Mouse (Mus musculus) heart, embryonic 14.5 days (tissue): Measurements from ENCODE around the gene Tmcc2. TPM values are rescaled to one million over a fixed set of nuclear protein-coding genes. Genes with fewer than 3 reads are reported as not detected.
"Not testable (repeated sequence)": the region's sequence is repeated elsewhere in the genome, so short reads cannot be mapped to it uniquely, and the experiment has no call there.

Experiments used
- ATAC-seq: fragments of 200-750 bp; cut with Nextera tagmentation; 2 replicates; pipeline ENCODE4 v1.8.0; 2017; ENCODE audit warnings: low read depth, moderate TSS enrichment; ENCODE audit not compliant: insufficient number of reproducible peaks, insufficient read depth, low FRiP score
- H3K27ac ChIP-seq, 2 experiments: fragments of 200-500 bp in 1 of 2; fragments of 300-500 bp in 1 of 2; sonication (generic) in 1 of 2; replicated peaks in 1 of 2; 2 replicates each; pipeline ENCODE4 v1.5.1; 2012 to 2014; ENCODE audit warnings: low read depth in 2 of 2, low read length in 2 of 2, control low read depth in 1 of 2, mild to moderate bottlenecking in 1 of 2, mixed read lengths in 1 of 2; ENCODE audit not compliant: control insufficient read depth in 1 of 2, insufficient read depth in 1 of 2
- H3K27me3 ChIP-seq: fragments of 300-500 bp; sonication (generic); 2 replicates; pipeline ENCODE4 v1.6.1; 2014; ENCODE audit warnings: mild to moderate bottlenecking, low read length, control low read depth; ENCODE audit not compliant: control insufficient read depth, insufficient read depth
- H3K36me3 ChIP-seq: fragments of 300-500 bp; sonication (generic); 2 replicates; pipeline ENCODE4 v1.6.1; 2014; ENCODE audit warnings: mild to moderate bottlenecking, control low read depth, low read length, mixed read lengths; ENCODE audit not compliant: control insufficient read depth, insufficient read depth
- H3K4me1 ChIP-seq, 2 experiments: fragments of 200-500 bp in 1 of 2; fragments of 300-500 bp in 1 of 2; sonication (generic) in 1 of 2; 2 replicates each; pipeline ENCODE4 v1.6.1; 2012 to 2014; ENCODE audit warnings: low read length in 2 of 2, control low read depth in 1 of 2, mixed read lengths in 1 of 2; ENCODE audit not compliant: control insufficient read depth in 2 of 2, insufficient read depth in 2 of 2
- H3K4me2 ChIP-seq: fragments of 300-500 bp; sonication (generic); 2 replicates; pipeline ENCODE4 v1.6.1; 2014; ENCODE audit warnings: mild to moderate bottlenecking, low read length
- H3K4me3 ChIP-seq, 2 experiments: fragments of 200-500 bp in 1 of 2; fragments of 300-500 bp in 1 of 2; sonication (generic) in 1 of 2; 2 replicates each; pipeline ENCODE4 v1.5.1; 2012 to 2014; ENCODE audit warnings: low read length in 2 of 2, mild to moderate bottlenecking in 2 of 2, control low read depth in 1 of 2, low read depth in 1 of 2, moderate library complexity in 1 of 2; ENCODE audit not compliant: control insufficient read depth in 1 of 2, insufficient read depth in 1 of 2
- H3K9ac ChIP-seq: fragments of 300-500 bp; sonication (generic); 2 replicates; pipeline ENCODE4 v1.6.1; 2014; ENCODE audit warnings: mild to moderate bottlenecking, low read length
- H3K9me3 ChIP-seq: fragments of 300-500 bp; sonication (generic); 2 replicates; pipeline ENCODE4 v1.6.1; 2016; ENCODE audit warnings: low read length, control low read depth; ENCODE audit not compliant: control insufficient read depth
- WGBS: fragments of 180-500 bp; shearing (Covaris S2); extraction: QIAGEN DNeasy Blood & Tissue Kit; methylation state at CpG from one replicate; pipeline ENCODE4 v1.1.7; 2014; 5-methylcytosine and 5-hydroxymethylcytosine counted together
- polyA plus RNA-seq: library from polyadenylated mRNA; unstranded; fragments of >200 nt; fragmentation: Nextera tagmentation; extraction: Ambion mirVana; gene quantifications from 2 replicates; pipeline ENCODE4 v1.2.1, GENCODE M21; 2014

Gene Tmcc2
- polyA plus RNA-seq, 1 experiment from 2014 or later: 8.1 TPM

GRCm38 (mm10) chr1:132355841-132356242 is 35.2 kb downstream of the Tmcc2 start:
- no peak overlapping the region for H3K27ac ChIP-seq
- 2% methylated on average over 3 of the region's 3 CpGs for WGBS
- 0 out of 2 replicates have a peak, but pooled peaks cover 3% of the 10 kb centered on the region for H3K9me3 ChIP-seq
- no peak overlapping the region for H3K4me2 ChIP-seq
- H3K9ac ChIP-seq: no peak overlapping the region
- no peaks in the 10 kb centered on the region for H3K27me3 ChIP-seq
- H3K4me1 ChIP-seq: peaks cover 12 to 17% of the 10 kb centered on the region in 2 experiments
- H3K4me3 ChIP-seq: no peak overlapping the region
- peaks cover 46% of the 10 kb centered on the region for H3K36me3 ChIP-seq
- peak; percentile 48 for ATAC-seq

GRCm38 (mm10) chr1:132355162-132355601 is 35.9 kb downstream of the Tmcc2 start:
- H3K27ac ChIP-seq: no peak overlapping the region
- no peak for ATAC-seq
- WGBS: 47% methylated on average over 6 of the region's 6 CpGs

GRCm38 (mm10) chr1:132354234-132354633 is 36.8 kb downstream of the Tmcc2 start:
- 77% methylated on average over 9 of the region's 9 CpGs for WGBS
- peaks cover 12 to 17% of the 10 kb centered on the region in 2 experiments for H3K4me1 ChIP-seq
- 0 out of 2 replicates have a peak, but pooled peaks cover 6% of the 10 kb centered on the region for H3K9me3 ChIP-seq
- H3K27me3 ChIP-seq: no peaks in the 10 kb centered on the region
- no peak overlapping the region for H3K4me2 ChIP-seq
- no peak overlapping the region for H3K27ac ChIP-seq
- H3K4me3 ChIP-seq: no peak overlapping the region
- peaks cover 30% of the 10 kb centered on the region for H3K36me3 ChIP-seq
- H3K9ac ChIP-seq: no peak overlapping the region
- no peak for ATAC-seq

More at GRCm38 (mm10) chr1:132355162-132355601, 35.9 kb downstream of the Tmcc2 start:
- H3K4me1 ChIP-seq: peaks cover 12 to 17% of the 10 kb centered on the region in 2 experiments
- no peak overlapping the region for H3K4me3 ChIP-seq
- 0 out of 2 replicates have a peak, but pooled peaks cover 6% of the 10 kb centered on the region for H3K9me3 ChIP-seq
- peaks cover 39% of the 10 kb centered on the region for H3K36me3 ChIP-seq
- no peak overlapping the region for H3K4me2 ChIP-seq
- no peak overlapping the region for H3K9ac ChIP-seq
- H3K27me3 ChIP-seq: no peaks in the 10 kb centered on the region

- H3K9me3 ChIP-seq: 0 out of 2 replicates have a peak, but pooled peaks cover 6% of the 10 kb centered on the region
- H3K9ac ChIP-seq: no peak overlapping the region
- ATAC-seq: no peak
- H3K27me3 ChIP-seq: no peaks in the 10 kb centered on the region
- H3K36me3 ChIP-seq: peaks cover 21% of the 10 kb centered on the region
- 30% methylated on average over 5 of the region's 5 CpGs for WGBS
- H3K4me2 ChIP-seq: no peak overlapping the region
- no peak overlapping the region for H3K27ac ChIP-seq
- H3K4me3 ChIP-seq: no peak overlapping the region
- peaks cover 12 to 17% of the 10 kb centered on the region in 2 experiments for H3K4me1 ChIP-seq
These were observed 37.7 kb downstream of the Tmcc2 start for GRCm38 (mm10) chr1:132353389-132353788.

GRCm38 (mm10) chr1:132351058-132351457 is 40.0 kb downstream of the Tmcc2 start:
- H3K9me3 ChIP-seq: 0 out of 2 replicates have a peak, but pooled peaks cover 6% of the 10 kb centered on the region
- H3K27ac ChIP-seq: no peak overlapping the region
- no peak for ATAC-seq
- no peak overlapping the region for H3K4me3 ChIP-seq
- no peaks in the 10 kb centered on the region; the same call in 1 of the 2 replicates for H3K36me3 ChIP-seq
- H3K27me3 ChIP-seq: no peaks in the 10 kb centered on the region
- H3K9ac ChIP-seq: no peak overlapping the region
- peaks cover 19 to 26% of the 10 kb centered on the region in 2 experiments for H3K4me1 ChIP-seq
- 87% methylated on average over 4 of the region's 4 CpGs for WGBS
- H3K4me2 ChIP-seq: no peak overlapping the region

GRCm38 (mm10) chr1:132349601-132350000 is 41.5 kb downstream of the Tmcc2 start:
- not testable (repeated sequence) for H3K4me3 ChIP-seq, H3K27me3 ChIP-seq, H3K9me3 ChIP-seq, H3K9ac ChIP-seq, H3K4me2 ChIP-seq, ATAC-seq, H3K27ac ChIP-seq, H3K36me3 ChIP-seq
- peaks cover 10 to 16% of the 10 kb centered on the region in 2 experiments; a peak in 3 of 4 replicates for H3K4me1 ChIP-seq
- 88% methylated on average over 3 of the region's 3 CpGs for WGBS

- not testable (repeated sequence) for H3K9me3 ChIP-seq, H3K27ac ChIP-seq, H3K4me3 ChIP-seq, ATAC-seq, H3K27me3 ChIP-seq, H3K36me3 ChIP-seq, H3K9ac ChIP-seq, H3K4me2 ChIP-seq
- H3K4me1 ChIP-seq: peaks cover 10 to 16% of the 10 kb centered on the region in 2 experiments; a peak in 3 of 4 replicates
These were observed 42.0 kb downstream of the Tmcc2 start for GRCm38 (mm10) chr1:132349049-132349448.

- 84% methylated on average over 5 of the region's 5 CpGs for WGBS
- Histone ChIP-seq H3K4me3 (no peak overlapping the region), H3K27me3 (no peaks in the 10 kb centered on the region), H3K9ac (no peak overlapping the region), H3K4me2 (no peak overlapping the region), H3K27ac (no peak overlapping the region), H3K4me1 (peaks cover 10 to 12% of the 10 kb centered on the region in 2 experiments; a peak in 3 of 4 replicates), H3K36me3 (no peaks in the 10 kb centered on the region), H3K9me3 (0 out of 2 replicates have a peak, but pooled peaks cover 6% of the 10 kb centered on the region)
- no peak for ATAC-seq
These were observed 42.7 kb downstream of the Tmcc2 start for GRCm38 (mm10) chr1:132348401-132348800.
